Mouse (Mus musculus) megakaryocyte progenitor cell, adult 5-6 weeks (primary cell): ENCODE data around the gene Arhgap32. TPM values are rescaled to one million over a fixed set of nuclear protein-coding genes. Genes with fewer than 3 reads are reported as not detected.
A peak's percentile ranks its signal among the peaks of the same experiment; 100 is the strongest.
"Not testable (repeated sequence)": the region's sequence is repeated elsewhere in the genome, so short reads cannot be mapped to it uniquely, and the experiment has no call there.

ENCODE experiments used
- ATAC-seq: replicated peaks from 2 replicates; pipeline ENCODE4 v1.8.0; 2016; ENCODE audit warnings: mild to moderate bottlenecking, moderate TSS enrichment, inconsistent platforms; ENCODE audit not compliant: poor library complexity
- total RNA-seq, 2 experiments: library from RNA; stranded (forward) in 1 of 2; stranded (reverse) in 1 of 2; fragments of 157-497, 149-512 nt in 1 of 2; fragments of 200-1000 nt in 1 of 2; gene quantifications; 2 replicates each; pipeline versions ENCODE4 v1.2.3 to v1.2.4; 2015 to 2017

Arhgap32 gene
- 9.0 and 22.5 TPM in 2 replicates for total RNA-seq (2015)
- total RNA-seq (2017) = 2.8 and 4.2 TPM in 2 replicates

DNA sequence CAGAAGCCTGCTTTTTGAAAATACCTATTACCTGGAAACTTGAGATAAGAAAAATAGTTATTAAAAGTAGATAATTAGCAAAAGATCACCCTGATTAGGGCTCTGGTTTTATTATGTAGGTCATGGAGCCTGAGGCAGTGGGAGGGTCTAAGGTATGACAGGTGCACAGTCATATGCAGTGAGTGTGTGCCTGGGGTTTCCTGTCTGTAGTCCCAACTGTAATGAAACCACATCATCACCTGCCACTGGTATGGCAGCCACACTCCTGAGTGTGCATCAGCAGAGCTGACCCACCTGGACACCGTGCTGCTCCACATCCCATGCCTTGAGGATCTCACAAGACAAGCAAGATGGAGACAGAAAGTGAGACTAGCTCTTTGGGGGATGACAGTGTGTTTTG, at the start of gene Arhgap32:
Arhgap32 (plus strand) TSS at position 351 of the 400 bp plus-strand sequence.
- ATAC-seq = no peak

DNA sequence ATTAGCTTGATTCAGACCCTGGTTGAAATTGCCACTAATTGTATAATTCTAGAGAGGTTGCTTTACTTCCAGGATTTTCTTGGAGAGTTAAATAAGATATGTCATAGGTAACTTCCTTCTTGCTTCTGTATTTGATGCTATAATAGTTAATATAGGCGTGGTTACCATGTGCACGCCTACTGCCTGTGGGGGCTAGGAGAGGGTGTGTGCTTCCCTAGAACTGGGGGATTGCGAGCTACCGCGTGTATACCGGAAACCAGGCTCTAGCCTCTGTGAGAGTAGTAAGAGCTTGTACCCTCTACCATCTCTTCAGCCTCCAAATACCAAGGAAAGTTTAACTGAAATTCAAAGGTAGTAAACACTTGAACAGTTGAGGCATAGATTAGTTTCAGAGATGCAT, 43.2 kb upstream of the Arhgap32 start:
- ATAC-seq = peak; percentile 83

- ATAC-seq = peak; percentile 59
Measured at GRCm38 (mm10) chr9:32088106-32088776, 27.7 kb upstream of the Arhgap32 start.

DNA sequence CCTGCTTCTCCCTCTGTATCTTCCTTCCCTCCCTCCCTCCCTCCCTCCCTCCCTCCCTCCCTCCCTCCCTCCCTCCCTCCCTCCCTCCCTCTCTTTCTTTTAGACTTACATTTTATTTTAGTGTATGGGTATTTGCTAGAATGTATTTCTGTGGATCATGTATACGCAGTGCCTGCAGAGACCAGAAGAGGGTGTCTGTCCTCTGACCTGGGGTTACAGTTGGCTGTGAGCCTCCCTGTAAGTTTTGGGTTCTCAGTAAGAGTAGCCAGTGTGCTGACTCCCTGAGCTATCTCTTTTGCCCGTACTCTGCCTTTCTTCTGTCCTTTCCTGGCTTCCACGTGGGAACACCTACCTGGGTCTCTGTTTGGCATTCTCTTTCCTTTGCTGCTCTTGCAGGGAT, 27.1 kb upstream of the Arhgap32 start:
- peak; percentile 79 for ATAC-seq

DNA sequence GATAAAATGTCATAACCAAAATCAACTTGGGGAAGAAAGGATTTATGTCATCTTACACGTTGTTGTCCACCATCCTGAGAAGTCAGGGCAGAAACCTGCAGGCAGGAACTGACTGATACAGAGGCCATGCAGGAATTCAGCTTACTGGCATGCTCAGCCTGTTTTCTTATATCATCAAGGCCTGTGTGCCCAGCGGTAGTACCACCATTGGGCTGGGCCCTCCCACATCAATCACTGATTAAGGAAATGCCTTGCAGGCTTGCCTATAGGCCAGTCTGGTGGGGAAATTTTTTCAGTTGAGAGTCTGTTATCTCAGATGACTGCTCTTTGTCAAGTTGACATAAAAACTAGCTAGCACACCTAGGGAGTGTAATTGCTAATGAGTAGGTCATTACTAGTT, 22.5 kb upstream of the Arhgap32 start:
- no peak for ATAC-seq

- ATAC-seq = peak; percentile 48
Measured at GRCm38 (mm10) chr9:32094351-32095120, 21.4 kb upstream of the Arhgap32 start.

GRCm38 (mm10) chr9:32095511-32095910, 20.4 kb upstream of the Arhgap32 start:
- ATAC-seq = no peak

- no peak for ATAC-seq
Measured at GRCm38 (mm10) chr9:32096541-32096940, 19.4 kb upstream of the Arhgap32 start.

DNA sequence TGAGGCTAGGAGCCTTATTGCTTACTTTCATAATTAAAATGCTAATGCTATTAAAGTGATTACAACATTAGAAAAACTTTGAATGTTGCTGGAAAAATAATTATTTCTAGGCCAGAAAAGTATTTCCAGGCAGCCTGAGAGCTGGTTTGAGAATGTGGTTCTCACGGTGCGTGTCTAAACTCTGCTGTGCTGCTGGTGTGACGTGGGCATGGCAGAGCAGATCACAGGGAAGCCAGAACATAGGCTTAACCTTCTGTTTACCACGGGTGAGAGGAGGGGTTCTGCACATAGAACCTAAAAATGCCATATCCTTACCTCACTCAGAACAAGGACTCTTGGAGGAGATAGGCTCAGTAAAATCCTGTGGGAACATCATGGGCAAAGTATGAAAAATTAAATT, 18.8 kb upstream of the Arhgap32 start:
- no peak for ATAC-seq

DNA sequence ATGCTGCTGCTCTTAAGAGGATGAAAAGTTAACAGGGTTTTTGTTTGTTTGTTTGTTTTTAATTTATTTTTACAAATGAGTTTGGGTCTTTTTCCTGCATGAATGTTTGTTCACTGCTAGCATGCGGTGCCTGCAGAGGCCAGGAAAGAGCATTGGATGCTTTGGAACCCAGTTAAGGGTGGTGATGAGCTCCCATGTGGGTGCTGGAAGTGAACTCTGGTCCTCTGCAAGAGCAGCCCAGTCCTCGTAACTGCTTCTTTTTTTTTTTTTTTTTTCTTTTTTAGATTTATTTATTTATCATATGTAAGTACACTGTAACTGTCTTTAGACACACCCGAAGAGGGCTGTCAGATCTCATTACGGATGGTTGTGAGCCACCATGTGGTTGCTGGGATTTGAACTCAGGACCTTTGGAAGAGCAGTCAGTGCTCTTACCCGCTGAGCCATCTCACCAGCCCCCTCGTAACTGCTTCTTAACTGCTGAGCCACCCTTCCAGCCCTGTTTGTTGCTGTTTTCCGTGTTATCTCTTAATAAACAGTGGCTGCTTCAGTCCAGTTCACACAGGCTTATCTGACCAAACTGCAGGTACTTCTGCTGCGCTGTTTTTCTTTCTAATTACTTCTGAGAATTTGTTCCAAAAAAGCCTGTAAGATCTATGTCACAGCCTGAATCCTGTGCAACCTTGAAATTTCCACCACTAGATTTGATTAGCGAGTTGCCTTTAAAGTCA, 17.3 kb upstream of the Arhgap32 start:
- peak; percentile 82 for ATAC-seq

DNA sequence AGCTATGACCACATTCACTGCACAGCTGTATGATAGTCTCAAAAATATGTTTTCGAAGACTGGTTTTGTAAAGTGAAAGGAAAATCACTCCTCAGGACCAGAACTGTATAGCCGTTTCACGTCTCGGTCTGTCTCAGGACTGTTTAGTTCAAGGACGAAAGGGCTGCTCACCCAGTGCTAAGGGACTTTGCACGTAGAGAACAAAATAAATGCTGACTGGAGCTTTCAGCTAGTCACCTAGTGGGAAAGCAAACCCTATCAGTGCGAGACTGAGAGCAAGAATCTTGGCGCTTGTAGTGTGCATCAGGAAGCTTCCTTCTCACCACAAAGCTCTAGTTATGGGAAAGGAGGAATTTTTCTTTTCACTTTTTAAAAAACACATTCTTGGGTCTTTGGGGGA, 15.4 kb upstream of the Arhgap32 start:
- no peak for ATAC-seq

- peak; percentile 62 for ATAC-seq
Measured at GRCm38 (mm10) chr9:32101488-32101887, 14.4 kb upstream of the Arhgap32 start.

- no peak for ATAC-seq
Measured at GRCm38 (mm10) chr9:32104670-32105069, 11.3 kb upstream of the Arhgap32 start.

DNA sequence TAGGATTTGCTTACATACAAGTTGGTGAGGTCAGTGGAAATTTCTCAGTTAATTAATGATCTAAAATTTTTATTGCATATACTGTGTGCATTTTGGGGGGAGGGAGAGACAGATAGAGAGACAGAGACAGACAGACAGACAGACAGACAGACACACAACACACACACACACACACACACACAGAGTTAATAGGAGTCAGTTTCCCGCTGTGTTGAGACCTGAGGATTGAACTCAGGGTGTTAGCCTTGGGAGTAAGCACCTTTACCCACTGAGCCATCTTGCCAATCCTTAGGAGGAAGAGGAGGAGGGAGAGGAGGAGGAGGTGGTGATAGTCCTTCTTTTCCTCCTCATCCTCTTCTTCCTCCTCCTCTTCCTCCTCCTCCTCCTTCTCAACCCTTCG, 5.6 kb upstream of the Arhgap32 start:
- ATAC-seq = no peak

- no peak for ATAC-seq
Measured at GRCm38 (mm10) chr9:32116272-32116671, 336 bp downstream of the Arhgap32 start.

DNA sequence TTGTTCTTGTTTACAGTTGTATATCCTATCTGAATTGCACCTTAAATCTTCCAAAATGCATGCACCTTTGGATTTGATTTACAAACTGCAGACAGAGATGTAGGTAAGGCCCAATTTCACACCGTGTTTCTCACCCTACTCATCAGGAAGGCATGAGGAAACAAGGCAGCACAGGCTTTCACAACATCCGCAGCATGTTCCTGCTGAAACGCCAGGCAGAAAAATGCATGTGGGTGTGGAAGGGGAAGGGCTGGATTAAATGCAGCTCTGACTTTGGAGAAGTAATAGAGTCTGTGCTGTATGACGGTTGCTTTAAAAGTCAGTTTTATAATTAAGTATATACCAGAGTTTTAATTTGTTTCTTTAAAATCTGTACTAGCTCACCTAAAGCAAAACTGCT, 1.9 kb downstream of the Arhgap32 start:
- peak; percentile 87 for ATAC-seq

GRCm38 (mm10) chr9:32118433-32118832, 2.5 kb downstream of the Arhgap32 start:
- peak; percentile 66 for ATAC-seq

GRCm38 (mm10) chr9:32119586-32119985, 3.6 kb downstream of the Arhgap32 start:
- ATAC-seq = no peak

- peak; percentile 63 for ATAC-seq
Measured at GRCm38 (mm10) chr9:32120162-32120561, 4.2 kb downstream of the Arhgap32 start.

GRCm38 (mm10) chr9:32121271-32121670, 5.3 kb downstream of the Arhgap32 start:
- ATAC-seq = not testable (repeated sequence)

DNA sequence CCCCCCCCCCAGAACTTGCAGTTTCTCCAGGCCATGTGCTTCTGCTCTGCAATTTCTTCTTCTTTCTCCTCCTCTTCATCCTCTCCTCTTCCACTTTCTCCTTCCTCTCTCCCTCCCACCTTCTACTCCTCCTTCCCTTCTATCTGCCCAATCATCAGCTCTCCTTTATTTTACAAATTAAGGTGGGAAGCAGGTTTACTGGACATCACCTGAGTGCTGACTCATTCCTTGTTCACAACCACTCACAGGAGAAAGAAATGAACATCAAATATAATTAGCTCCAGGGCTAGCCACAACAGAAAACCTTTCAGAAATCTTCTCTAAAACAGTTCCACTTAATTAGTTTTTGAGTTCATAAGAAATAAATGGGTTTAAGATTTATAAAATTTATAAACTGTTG, 20.3 kb downstream of the Arhgap32 start:
- no peak for ATAC-seq
